Mouse (Mus musculus) limb, embryonic 12.5 days (tissue): ENCODE results near the gene Hoxb1. TPM values are rescaled to one million over a fixed set of nuclear protein-coding genes. Genes with fewer than 3 reads are reported as not detected.
A peak's percentile ranks its signal among the peaks of the same experiment; 100 is the strongest.

ENCODE experiments used
- ATAC-seq: fragments of 200-750 bp; cut with Nextera tagmentation; 2 replicates; pipeline ENCODE4 v1.8.0; 2017; ENCODE audit warnings: low read depth, moderate TSS enrichment; ENCODE audit not compliant: insufficient number of reproducible peaks, insufficient read depth, low FRiP score, low TSS enrichment
- H3K27ac ChIP-seq: fragments of 300-500 bp; sonication (generic); 2 replicates; pipeline ENCODE4 v1.5.1; 2016; ENCODE audit warnings: mild to moderate bottlenecking, moderate library complexity
- H3K27me3 ChIP-seq: fragments of 300-500 bp; sonication (generic); 2 replicates; pipeline ENCODE4 v1.6.1; 2016; ENCODE audit warnings: mild to moderate bottlenecking, moderate library complexity
- H3K36me3 ChIP-seq: fragments of 300-500 bp; sonication (generic); 2 replicates; pipeline ENCODE4 v1.6.1; 2016; ENCODE audit warnings: mild to moderate bottlenecking, moderate library complexity
- H3K4me1 ChIP-seq: fragments of 300-500 bp; sonication (generic); replicated peaks from 2 replicates; pipeline ENCODE4 v1.6.1; 2016
- H3K4me2 ChIP-seq: fragments of 300-500 bp; sonication (generic); 2 replicates; pipeline ENCODE4 v1.6.1; 2016; ENCODE audit warnings: mild to moderate bottlenecking, moderate library complexity
- H3K4me3 ChIP-seq: fragments of 300-500 bp; sonication (generic); replicated peaks from 2 replicates; pipeline ENCODE4 v1.5.1; 2016; ENCODE audit warnings: mild to moderate bottlenecking
- H3K9ac ChIP-seq: fragments of 300-500 bp; sonication (generic); replicated peaks from 2 replicates; pipeline ENCODE4 v1.6.1; 2016; ENCODE audit warnings: mild to moderate bottlenecking, moderate library complexity
- H3K9me3 ChIP-seq: fragments of 300-500 bp; sonication (generic); 2 replicates; pipeline ENCODE4 v1.6.1; 2016; ENCODE audit warnings: mild to moderate bottlenecking, moderate library complexity
- WGBS: fragments of 180-500 bp; shearing (Covaris S2); methylation state at CpG from one replicate; pipeline ENCODE4 v1.1.7; 2016; 5-methylcytosine and 5-hydroxymethylcytosine counted together
- polyA plus RNA-seq: library from polyadenylated mRNA; unstranded; fragments of >200 nt; fragmentation: Nextera tagmentation; extraction: Ambion mirVana; gene quantifications from 2 replicates; pipeline ENCODE4 v1.2.1, GENCODE M21; 2016

The Hoxb1 gene
- polyA plus RNA-seq, 1 experiment from 2014 or later = not detected

DNA sequence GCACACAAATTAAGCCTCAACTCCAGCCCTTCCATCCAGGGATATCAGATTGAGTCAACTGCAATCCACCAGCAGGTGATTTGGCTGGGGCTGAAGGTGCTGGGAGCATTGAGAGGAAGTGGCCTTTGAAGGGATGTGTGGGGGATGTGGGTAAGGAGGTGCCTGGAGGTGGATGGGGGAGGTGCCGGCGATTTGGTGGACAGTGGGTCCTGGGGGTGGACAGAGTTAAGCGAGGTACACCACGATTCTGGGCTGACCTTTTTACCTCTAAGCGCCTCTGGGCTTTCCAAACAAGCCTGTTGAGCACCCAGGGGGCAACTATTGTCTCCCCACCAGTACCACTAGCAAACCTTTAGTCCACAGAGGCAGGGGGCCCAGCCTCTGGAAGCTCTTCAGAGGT lies 3.1 kb downstream of the Hoxb1 start:
- no peak for ATAC-seq
- Histone ChIP-seq H3K4me2 (no peak overlapping the region), H3K36me3 (no peaks in the 10 kb centered on the region), H3K4me3 (no peak overlapping the region), H3K27me3 (peaks cover 96% of the 10 kb centered on the region), H3K9ac (no peak overlapping the region), H3K9me3 (no peaks in the 10 kb centered on the region), H3K27ac (no peak overlapping the region), H3K4me1 (no peaks in the 10 kb centered on the region; the same call in 1 of the 2 replicates)
- WGBS = 12% methylated on average over 5 of the region's 5 CpGs

- 21% methylated on average over 7 of the region's 7 CpGs for WGBS
- no peaks in the 10 kb centered on the region; the same call in 1 of the 2 replicates for H3K4me1 ChIP-seq
- H3K27ac ChIP-seq = no peak overlapping the region
- no peak overlapping the region for H3K4me2 ChIP-seq
- H3K27me3 ChIP-seq = peaks cover 96% of the 10 kb centered on the region
- no peak for ATAC-seq
- no peak overlapping the region for H3K4me3 ChIP-seq
- no peak overlapping the region for H3K9ac ChIP-seq
- H3K9me3 ChIP-seq = no peaks in the 10 kb centered on the region
- H3K36me3 ChIP-seq = no peaks in the 10 kb centered on the region
These were observed 3.6 kb downstream of the Hoxb1 start for GRCm38 (mm10) chr11:96369140-96369539.

DNA sequence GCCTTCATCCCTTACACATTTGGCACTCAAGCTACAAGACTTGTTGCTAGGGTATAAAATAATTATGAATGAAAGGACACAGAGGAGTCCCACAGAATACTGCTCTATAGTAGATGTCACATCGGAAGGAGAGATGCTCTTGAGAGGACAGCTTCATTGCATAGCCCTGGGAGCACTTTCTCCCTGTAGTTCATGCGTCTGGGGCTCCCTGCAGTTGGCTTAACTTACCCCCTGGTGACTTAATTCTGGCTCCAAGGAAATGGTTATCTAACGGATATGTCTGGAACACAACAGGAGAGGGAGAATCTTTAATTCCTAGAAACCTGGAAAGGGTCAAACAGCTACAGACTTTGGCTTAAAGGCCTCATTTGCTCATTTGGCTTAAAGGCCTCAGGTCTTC lies 6.2 kb downstream of the Hoxb1 start:
- H3K36me3 ChIP-seq = no peaks in the 10 kb centered on the region
- no peak overlapping the region for H3K4me2 ChIP-seq
- H3K4me3 ChIP-seq = no peak overlapping the region
- no peak overlapping the region for H3K9ac ChIP-seq
- no peaks in the 10 kb centered on the region for H3K9me3 ChIP-seq
- WGBS = 32% methylated on average over 3 of the region's 3 CpGs
- peaks cover 94% of the 10 kb centered on the region for H3K27me3 ChIP-seq
- H3K27ac ChIP-seq = no peak overlapping the region
- H3K4me1 ChIP-seq = no peaks in the 10 kb centered on the region; the same call in 1 of the 2 replicates
- no peak for ATAC-seq

GRCm38 (mm10) chr11:96372519-96372918 lies 7.0 kb downstream of the Hoxb1 start:
- Histone ChIP-seq H3K4me2 (no peak overlapping the region), H3K9me3 (no peaks in the 10 kb centered on the region), H3K36me3 (no peaks in the 10 kb centered on the region), H3K4me1 (no peaks in the 10 kb centered on the region), H3K4me3 (no peak overlapping the region), H3K27me3 (peaks cover 93% of the 10 kb centered on the region), H3K9ac (no peak overlapping the region), H3K27ac (no peak overlapping the region)
- no peak for ATAC-seq
- 7% methylated on average over 3 of the region's 3 CpGs for WGBS

GRCm38 (mm10) chr11:96374810-96375209 lies 9.3 kb downstream of the Hoxb1 start:
- Histone ChIP-seq H3K4me2 (no peak overlapping the region), H3K9me3 (no peaks in the 10 kb centered on the region), H3K4me1 (no peaks in the 10 kb centered on the region), H3K4me3 (no peak overlapping the region), H3K27ac (no peak overlapping the region), H3K36me3 (no peaks in the 10 kb centered on the region), H3K9ac (no peak overlapping the region), H3K27me3 (peaks cover 76% of the 10 kb centered on the region)
- 36% methylated on average over 7 of the region's 7 CpGs for WGBS
- no peak for ATAC-seq

DNA sequence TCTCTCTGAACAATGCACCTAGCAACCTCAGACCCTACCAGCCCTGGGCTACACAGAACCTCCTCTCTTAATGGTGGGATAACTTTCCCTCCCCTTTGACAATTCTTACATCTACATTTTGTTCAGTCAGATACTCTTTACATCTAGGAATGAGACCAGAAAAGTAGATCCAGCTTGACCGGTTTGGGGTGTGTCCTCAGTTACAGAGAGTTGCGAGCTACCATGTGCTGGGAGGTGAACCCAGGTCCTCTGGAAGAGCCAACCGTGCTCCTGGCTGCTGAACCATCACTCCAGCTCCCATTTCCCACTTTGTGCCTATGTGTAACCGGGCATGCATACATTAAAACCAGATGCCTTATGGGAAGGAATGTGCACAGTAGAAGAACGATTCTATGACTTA lies 17.8 kb downstream of the Hoxb1 start:
- Histone ChIP-seq H3K9ac (no peak overlapping the region), H3K4me2 (no peak overlapping the region), H3K36me3 (no peaks in the 10 kb centered on the region), H3K27ac (no peak overlapping the region), H3K4me1 (no peaks in the 10 kb centered on the region), H3K9me3 (no peaks in the 10 kb centered on the region), H3K4me3 (no peak overlapping the region), H3K27me3 (peaks cover 48% of the 10 kb centered on the region)
- 75% methylated on average over 5 of the region's 5 CpGs for WGBS
- no peak for ATAC-seq

GRCm38 (mm10) chr11:96387635-96388034 lies 22.1 kb downstream of the Hoxb1 start:
- Histone ChIP-seq H3K9ac (no peak overlapping the region), H3K4me3 (no peak overlapping the region), H3K4me2 (no peak overlapping the region), H3K4me1 (no peaks in the 10 kb centered on the region), H3K27ac (no peak overlapping the region), H3K36me3 (no peaks in the 10 kb centered on the region), H3K27me3 (peaks cover 41% of the 10 kb centered on the region), H3K9me3 (no peaks in the 10 kb centered on the region)
- ATAC-seq = no peak
- WGBS = 88% methylated on average over 2 of the region's 2 CpGs

- no peaks in the 10 kb centered on the region for H3K9me3 ChIP-seq
- no peak overlapping the region for H3K4me3 ChIP-seq
- peaks cover 69% of the 10 kb centered on the region for H3K27me3 ChIP-seq
- no peak overlapping the region for H3K27ac ChIP-seq
- H3K4me2 ChIP-seq = peak overlapping the region; percentile 19
- H3K9ac ChIP-seq = no peak overlapping the region
- peaks cover 9% of the 10 kb centered on the region for H3K4me1 ChIP-seq
- no peak for ATAC-seq
- WGBS = 4% methylated on average over 15 of the region's 15 CpGs
- H3K36me3 ChIP-seq = no peaks in the 10 kb centered on the region
These were observed 31.4 kb downstream of the Hoxb1 start for GRCm38 (mm10) chr11:96396772-96397626.

- H3K27ac ChIP-seq = no peak overlapping the region
- 7% methylated on average over 7 of the region's 7 CpGs for WGBS
- no peak overlapping the region for H3K4me2 ChIP-seq
- no peaks in the 10 kb centered on the region for H3K36me3 ChIP-seq
- H3K27me3 ChIP-seq = peaks cover 76% of the 10 kb centered on the region
- ATAC-seq = no peak
- H3K4me3 ChIP-seq = no peak overlapping the region
- H3K9me3 ChIP-seq = no peaks in the 10 kb centered on the region
- H3K4me1 ChIP-seq = peaks cover 9% of the 10 kb centered on the region
- H3K9ac ChIP-seq = no peak overlapping the region
These were observed 32.3 kb downstream of the Hoxb1 start for GRCm38 (mm10) chr11:96397806-96398335.

DNA sequence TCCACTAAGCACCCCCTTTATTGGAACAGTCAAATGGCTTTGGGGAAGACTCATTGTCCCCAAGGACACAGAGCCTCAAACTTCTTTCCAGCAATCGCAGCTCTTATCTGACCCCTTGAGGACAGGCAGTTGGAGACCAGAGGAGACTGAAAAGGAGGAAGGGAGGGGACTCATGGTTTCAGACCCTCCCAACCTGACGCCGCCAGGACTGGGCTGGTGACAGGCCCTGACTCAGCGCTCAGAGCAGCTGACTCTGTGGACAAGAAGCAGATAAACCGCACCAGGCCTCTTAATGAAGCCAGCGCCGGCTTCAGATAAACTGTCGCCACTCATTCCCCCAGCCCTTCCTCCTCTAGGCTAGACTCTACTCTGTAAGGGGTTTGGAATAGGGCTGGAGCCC lies 34.4 kb downstream of the Hoxb1 start:
- Histone ChIP-seq H3K27me3 (peaks cover 92% of the 10 kb centered on the region), H3K4me2 (no peak overlapping the region), H3K9me3 (no peaks in the 10 kb centered on the region), H3K27ac (no peak overlapping the region), H3K36me3 (no peaks in the 10 kb centered on the region), H3K9ac (no peak overlapping the region), H3K4me1 (peaks cover 9% of the 10 kb centered on the region), H3K4me3 (no peak overlapping the region)
- 7% methylated on average over 8 of the region's 8 CpGs for WGBS
- no peak for ATAC-seq

- no peaks in the 10 kb centered on the region for H3K36me3 ChIP-seq
- H3K27me3 ChIP-seq = peaks cover 94% of the 10 kb centered on the region
- no peak for ATAC-seq
- WGBS = 28% methylated on average over 10 of the region's 10 CpGs
- no peak overlapping the region for H3K4me3 ChIP-seq
- H3K9ac ChIP-seq = no peak overlapping the region
- peaks cover 12% of the 10 kb centered on the region for H3K4me1 ChIP-seq
- no peak overlapping the region for H3K27ac ChIP-seq
- H3K9me3 ChIP-seq = no peaks in the 10 kb centered on the region
- H3K4me2 ChIP-seq = no peak overlapping the region
These were observed 38.6 kb downstream of the Hoxb1 start for GRCm38 (mm10) chr11:96404016-96404604.
